9 mouse cellular contexts compared by ENCODE assay signal in the genomic region with DNA sequence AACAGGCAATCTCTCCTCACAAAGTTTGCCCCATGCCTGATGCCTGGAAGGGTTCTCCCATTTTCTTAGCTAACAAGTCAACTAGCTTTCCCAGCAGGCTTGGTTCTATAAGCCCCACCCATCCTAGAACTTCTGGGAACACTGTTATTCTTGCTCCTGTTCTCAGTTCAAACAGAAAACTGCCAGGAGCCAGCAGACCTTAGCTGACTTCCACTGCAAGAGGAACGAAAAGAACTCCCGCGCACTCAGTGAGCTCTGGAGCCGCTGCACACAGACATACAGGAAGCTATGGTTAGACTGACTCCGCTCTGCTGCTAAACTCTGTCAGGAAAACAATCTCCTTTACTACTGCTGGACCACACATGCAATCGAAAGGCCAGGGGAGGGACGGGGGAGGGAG.
DNase-seq lines count a peak whose midpoint lies in the region; ATAC-seq lines count a peak whose summit lies in the region.
"Had no signal": no experiment of that assay in that cellular context is flagged by ENCODE, and none has a peak within 500 bp of the region (broad histone marks: within the 10 kb centered on the region; RNA-seq: fewer than 3 reads in every experiment).

No protein-coding gene starts in this region.

- peak; percentile 9 for DNase-seq in embryonic facial prominence, embryonic 11.5 days (ENCODE audit: low spot score)
- DNase-seq in heart, postnatal 4 days: peak; percentile 45
- DNase-seq in cerebellum, postnatal 10 days: no peak
- no peak for DNase-seq in adrenal gland, postnatal 4 days (ENCODE audit: low spot score in 2 of 2)

- H3K4me1 ChIP-seq in neural tube, embryonic 13.5 days (replicated peaks): no peaks in the 10 kb centered on the region
- no peaks in the 10 kb centered on the region for H3K4me1 ChIP-seq in neural tube, embryonic 15.5 days
- H3K4me1 ChIP-seq in embryonic facial prominence, embryonic 11.5 days (ENCODE audit: control insufficient read depth, insufficient read depth, low read length): no peaks in the 10 kb centered on the region
- peaks cover 22% of the 10 kb centered on the region for H3K4me1 ChIP-seq in megakaryocyte, embryonic 14.5 days
- H3K4me1 ChIP-seq: lung, embryonic 15.5 days; stomach, embryonic 15.5 days had no signal

- H3K9ac ChIP-seq in neural tube, embryonic 13.5 days: no peak overlapping the region
- no peak overlapping the region for H3K9ac ChIP-seq in neural tube, embryonic 15.5 days (replicated peaks)
- H3K9ac ChIP-seq in embryonic facial prominence, embryonic 11.5 days (replicated peaks; ENCODE audit: low read length): no peak overlapping the region
- H3K9ac ChIP-seq: lung, embryonic 15.5 days; stomach, embryonic 15.5 days had no signal

- no peak overlapping the region for H3K4me3 ChIP-seq in neural tube, embryonic 13.5 days
- no peak overlapping the region for H3K4me3 ChIP-seq in neural tube, embryonic 15.5 days (replicated peaks)
- H3K4me3 ChIP-seq in embryonic facial prominence, embryonic 11.5 days (ENCODE audit: low read depth, low read length): no peak overlapping the region
- H3K4me3 ChIP-seq in megakaryocyte, embryonic 14.5 days (replicated peaks): peak overlapping the region; percentile 80
- H3K4me3 ChIP-seq: lung, embryonic 15.5 days; stomach, embryonic 15.5 days had no signal

- H3K4me2 ChIP-seq in neural tube, embryonic 13.5 days: no peak overlapping the region
- no peak overlapping the region for H3K4me2 ChIP-seq in neural tube, embryonic 15.5 days
- H3K4me2 ChIP-seq in embryonic facial prominence, embryonic 11.5 days (ENCODE audit: low read depth, low read length): no peak overlapping the region
- H3K4me2 ChIP-seq: lung, embryonic 15.5 days; stomach, embryonic 15.5 days had no signal

- ATAC-seq in neural tube, embryonic 13.5 days (ENCODE audit: low read depth): no peak
- no peak for ATAC-seq in neural tube, embryonic 15.5 days (ENCODE audit: low FRiP score)
- no peak for ATAC-seq in embryonic facial prominence, embryonic 11.5 days (replicated peaks; ENCODE audit: insufficient number of reproducible peaks, low FRiP score, low TSS enrichment, low read depth)

- H3K9me3 ChIP-seq in neural tube, embryonic 13.5 days: no peaks in the 10 kb centered on the region
- no peaks in the 10 kb centered on the region for H3K9me3 ChIP-seq in neural tube, embryonic 15.5 days (replicated peaks)
- no peaks in the 10 kb centered on the region for H3K9me3 ChIP-seq in embryonic facial prominence, embryonic 11.5 days (replicated peaks; ENCODE audit: control insufficient read depth, low read length)
- H3K9me3 ChIP-seq in megakaryocyte, embryonic 14.5 days: no peaks in the 10 kb centered on the region
- H3K9me3 ChIP-seq: lung, embryonic 15.5 days; stomach, embryonic 15.5 days had no signal

- WGBS in neural tube, embryonic 13.5 days: 66% methylated on average over 6 of the region's 7 CpGs
- WGBS in neural tube, embryonic 15.5 days: 66% methylated on average over 5 of the region's 7 CpGs
- WGBS in embryonic facial prominence, embryonic 11.5 days: 53% methylated on average over 6 of the region's 7 CpGs

- H3K27ac ChIP-seq in neural tube, embryonic 13.5 days (replicated peaks): peak overlapping the region; percentile 40; the same call in 1 of the 2 replicates
- no peak overlapping the region for H3K27ac ChIP-seq in neural tube, embryonic 15.5 days (replicated peaks)
- H3K27ac ChIP-seq in embryonic facial prominence, embryonic 11.5 days (replicated peaks; ENCODE audit: low read depth, low read length): no peak overlapping the region
- H3K27ac ChIP-seq: lung, embryonic 15.5 days; stomach, embryonic 15.5 days had no signal

- peaks cover 54% of the 10 kb centered on the region for H3K36me3 ChIP-seq in neural tube, embryonic 13.5 days
- H3K36me3 ChIP-seq in neural tube, embryonic 15.5 days: peaks cover 38% of the 10 kb centered on the region
- H3K36me3 ChIP-seq in embryonic facial prominence, embryonic 11.5 days (replicated peaks; ENCODE audit: control insufficient read depth, insufficient read depth, low read depth, low read length): no peaks in the 10 kb centered on the region
- H3K36me3 ChIP-seq in megakaryocyte, embryonic 14.5 days (replicated peaks; ENCODE audit: low read length): peaks cover 58% of the 10 kb centered on the region

- H3K27me3 ChIP-seq in neural tube, embryonic 13.5 days: no peaks in the 10 kb centered on the region
- no peaks in the 10 kb centered on the region for H3K27me3 ChIP-seq in neural tube, embryonic 15.5 days (replicated peaks)
- H3K27me3 ChIP-seq in embryonic facial prominence, embryonic 11.5 days (ENCODE audit: control insufficient read depth, insufficient read depth, low read length): no peaks in the 10 kb centered on the region
- H3K27me3 ChIP-seq in megakaryocyte, embryonic 14.5 days (replicated peaks): no peaks in the 10 kb centered on the region
- H3K27me3 ChIP-seq: lung, embryonic 15.5 days; stomach, embryonic 15.5 days had no signal

Comparison
In these comparisons a context has a peak if more than half of its experiments do, and no peak if none do; other contexts are left out.
1. DNase-seq: peak in embryonic facial prominence, embryonic 11.5 days (single experiment) and heart, postnatal 4 days (single experiment); none in cerebellum, postnatal 10 days (0 of 2) and adrenal gland, postnatal 4 days (0 of 2).